Mouse (Mus musculus): ENCODE results near the gene Hsh2d.

The Hsh2d gene

DNA sequence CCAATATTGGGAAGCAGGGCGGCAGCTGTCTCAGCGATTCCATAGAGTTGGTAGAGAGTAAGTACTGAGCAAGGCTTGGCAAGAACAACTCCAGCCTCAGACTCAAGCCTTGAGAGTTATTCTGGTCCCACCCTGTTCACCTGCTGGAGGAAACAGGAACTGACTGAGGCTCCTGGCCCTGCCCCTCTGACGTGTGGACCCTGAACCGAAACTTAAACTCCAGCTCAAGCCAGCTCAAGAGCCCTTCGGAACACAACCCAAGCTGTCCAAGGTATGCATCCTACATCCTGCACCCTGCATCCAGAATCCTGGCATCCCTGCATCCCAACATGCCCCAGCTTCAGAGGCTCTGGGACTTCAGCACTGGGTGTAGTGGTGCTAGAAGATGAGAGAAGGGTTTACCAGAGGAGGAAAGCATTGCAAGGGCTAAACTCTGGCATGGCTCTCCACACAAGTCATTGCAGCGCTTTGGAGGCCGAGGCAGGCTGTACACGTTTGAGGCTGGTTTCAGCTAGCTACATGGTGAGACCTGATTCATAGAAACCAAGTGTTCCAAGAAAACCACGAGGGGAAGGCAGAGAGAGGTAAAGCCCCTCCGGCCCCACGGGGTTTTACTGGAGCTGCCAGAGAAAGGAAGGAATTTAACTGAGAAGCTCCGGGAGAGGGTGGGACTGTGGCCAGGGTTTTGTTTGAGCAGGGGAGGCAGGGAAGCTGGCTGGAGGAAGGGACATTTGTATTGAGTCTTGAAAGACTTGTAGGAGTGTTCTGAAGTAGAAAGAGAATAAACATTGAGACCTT, at the start of gene Hsh2d:
Gene Hsh2d (plus strand): TSS at position 222 of the 798 bp plus-strand sequence.
- DNase-seq (ENCODE audit: extremely low read depth, low read depth): no peak

DNA sequence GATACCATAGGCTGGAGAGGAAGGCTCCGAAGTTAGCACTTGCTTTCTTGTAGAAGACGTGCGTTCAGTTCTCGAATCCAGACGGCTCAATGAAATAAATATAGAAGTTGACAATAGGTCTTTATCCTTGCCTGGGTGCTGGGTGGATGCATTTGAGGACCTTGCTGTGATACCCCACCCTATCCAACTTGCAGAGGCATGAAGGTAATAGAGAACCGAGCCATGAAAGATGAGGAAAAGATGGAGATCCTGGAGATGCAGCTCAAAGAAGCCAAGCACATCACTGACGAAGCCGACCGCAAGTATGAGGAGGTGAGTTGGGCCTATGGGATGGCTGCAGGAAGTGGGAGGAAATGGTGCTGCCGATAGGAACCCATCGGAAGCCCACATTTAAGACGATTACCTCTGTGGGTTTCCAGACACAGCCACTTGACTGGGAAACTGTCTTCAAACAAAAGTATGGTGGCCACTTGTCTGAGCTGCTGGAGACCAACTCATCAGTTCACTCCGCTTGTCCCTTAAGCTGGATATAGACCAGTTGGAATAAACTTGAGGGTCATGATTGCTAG, 46.1 kb upstream of the Hsh2d start:
- DNase-seq (ENCODE audit: extremely low read depth, low read depth): no peak

DNA sequence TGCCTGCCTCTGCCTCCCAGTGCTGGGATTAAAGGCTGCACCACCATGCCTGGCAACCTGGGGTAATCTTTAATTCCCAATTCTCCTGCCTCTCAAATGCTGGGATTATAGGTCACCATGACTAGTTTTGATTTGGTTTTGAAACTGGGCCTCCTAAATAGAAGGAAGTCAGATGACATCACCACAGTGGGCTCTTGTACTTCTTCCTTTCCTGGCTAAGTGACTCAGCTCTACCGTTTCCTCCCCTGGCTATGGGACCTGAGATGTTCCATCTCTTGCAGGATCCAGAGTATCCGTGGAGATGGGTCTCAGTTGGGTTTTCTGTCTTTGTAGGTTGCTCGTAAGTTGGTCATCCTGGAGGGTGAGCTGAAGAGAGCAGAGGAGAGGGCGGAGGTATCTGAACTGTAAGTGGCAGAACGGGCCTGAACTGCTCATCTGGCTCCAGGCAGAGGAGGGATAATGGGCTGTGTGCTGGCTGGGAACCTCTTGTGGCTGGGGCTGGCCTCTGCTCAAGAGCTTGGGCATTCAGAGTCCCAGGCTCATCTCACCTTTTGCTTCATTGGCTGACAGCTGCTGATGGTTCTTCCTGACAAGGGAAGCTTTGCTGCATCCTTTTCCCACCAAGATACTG, 45.0 kb upstream of the Hsh2d start:
- no peak for DNase-seq (ENCODE audit: extremely low read depth, low read depth)

DNA sequence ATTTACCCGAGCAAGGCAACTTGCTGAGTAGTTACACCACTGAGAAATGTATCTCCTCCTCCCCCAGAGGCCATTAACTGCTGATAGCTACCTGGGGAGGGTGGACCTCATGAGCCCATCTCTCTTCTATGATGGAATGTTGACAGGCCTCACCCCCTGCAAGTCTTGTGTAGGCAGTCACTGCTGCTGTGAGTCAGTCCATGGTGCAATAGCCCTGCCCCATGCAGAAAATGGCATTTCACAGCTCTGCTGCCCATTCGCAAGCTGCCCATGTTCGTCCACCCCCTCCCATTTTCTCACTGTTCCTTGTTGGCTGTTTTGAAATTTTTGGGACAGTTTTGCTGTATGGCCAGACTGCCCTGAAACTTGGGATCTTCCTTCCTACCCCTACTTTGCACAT, 43.9 kb upstream of the Hsh2d start:
- no peak for DNase-seq (ENCODE audit: extremely low read depth, low read depth)

DNA sequence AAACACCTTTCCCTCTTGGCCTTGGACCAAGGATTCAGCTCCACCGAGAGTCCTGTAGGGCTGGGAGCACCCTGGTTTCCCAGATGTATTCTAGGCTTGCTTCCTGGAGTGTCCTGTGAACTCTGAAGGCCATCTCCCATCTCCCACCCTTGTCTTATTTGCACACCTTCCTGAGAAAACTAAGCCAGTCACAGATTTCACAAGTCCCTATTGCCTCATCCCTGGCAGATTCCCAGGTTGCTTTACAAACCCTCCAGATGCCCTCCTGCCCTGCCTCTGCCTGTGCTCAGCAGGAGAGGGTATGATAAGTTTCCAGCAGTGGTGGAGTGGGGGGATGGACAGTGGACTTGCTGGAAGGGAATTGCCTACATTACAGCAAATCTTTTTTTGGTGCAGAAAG, 43.4 kb upstream of the Hsh2d start:
- DNase-seq (ENCODE audit: extremely low read depth, low read depth): no peak

DNA sequence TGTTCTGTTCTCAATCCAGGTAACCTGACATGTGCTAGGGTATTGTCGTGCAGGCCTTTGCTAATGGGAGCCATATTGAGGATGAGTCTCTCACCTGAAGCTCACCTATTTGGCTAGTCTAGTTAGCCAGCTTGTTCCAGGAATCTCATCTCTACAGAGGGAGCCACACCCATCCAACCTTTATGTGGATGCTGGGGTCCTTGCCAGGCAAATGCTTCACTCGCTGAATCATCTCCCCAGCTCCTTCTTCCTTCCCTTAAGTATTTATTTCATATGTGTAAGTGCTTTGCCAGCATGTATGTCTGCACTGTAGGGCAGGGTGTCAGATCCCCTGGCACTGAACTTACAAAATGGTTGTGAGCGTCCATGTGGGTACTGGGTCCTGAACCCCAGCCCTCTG, 42.9 kb upstream of the Hsh2d start:
- DNase-seq (ENCODE audit: extremely low read depth, low read depth): no peak

DNA sequence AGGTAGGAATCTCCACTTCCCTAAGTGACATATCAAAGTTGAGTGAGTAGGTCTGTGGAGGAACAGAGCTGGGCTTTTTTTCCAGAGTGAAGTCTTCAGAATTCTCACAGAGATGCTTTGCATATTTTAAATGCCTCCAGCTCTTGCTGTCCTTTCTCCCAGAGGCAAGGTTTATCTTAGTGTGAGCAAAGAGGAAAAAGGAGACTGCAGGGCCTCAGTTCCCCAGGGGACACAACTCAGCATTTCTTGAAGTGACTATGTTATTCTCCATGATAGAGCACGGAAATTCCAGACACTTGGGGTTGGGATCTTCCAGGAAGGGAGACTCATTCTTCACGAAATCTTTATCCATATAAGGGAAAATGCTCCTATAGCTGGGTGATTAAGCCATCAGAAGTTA, 42.2 kb upstream of the Hsh2d start:
- DNase-seq (ENCODE audit: extremely low read depth, low read depth): no peak

DNA sequence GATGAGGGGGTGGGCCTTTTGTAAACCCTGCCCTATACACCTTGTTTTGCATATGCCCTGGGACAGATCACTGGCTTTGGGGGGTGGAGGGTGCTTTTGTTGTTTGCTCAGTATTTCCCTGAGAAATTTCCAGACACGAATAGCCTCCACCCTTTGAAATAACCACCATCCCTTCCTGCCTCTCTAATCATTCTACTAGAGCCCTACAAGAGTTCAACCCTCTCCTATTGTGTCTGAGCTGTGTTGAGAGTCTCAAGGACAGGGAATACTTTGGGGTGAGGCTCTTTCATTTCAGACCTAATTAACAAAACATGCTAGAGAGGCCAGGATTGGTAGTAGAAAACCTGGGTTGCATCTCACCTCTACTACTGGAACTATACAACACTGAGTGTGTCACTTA, 40.4 kb upstream of the Hsh2d start:
- no peak for DNase-seq (ENCODE audit: extremely low read depth, low read depth)

DNA sequence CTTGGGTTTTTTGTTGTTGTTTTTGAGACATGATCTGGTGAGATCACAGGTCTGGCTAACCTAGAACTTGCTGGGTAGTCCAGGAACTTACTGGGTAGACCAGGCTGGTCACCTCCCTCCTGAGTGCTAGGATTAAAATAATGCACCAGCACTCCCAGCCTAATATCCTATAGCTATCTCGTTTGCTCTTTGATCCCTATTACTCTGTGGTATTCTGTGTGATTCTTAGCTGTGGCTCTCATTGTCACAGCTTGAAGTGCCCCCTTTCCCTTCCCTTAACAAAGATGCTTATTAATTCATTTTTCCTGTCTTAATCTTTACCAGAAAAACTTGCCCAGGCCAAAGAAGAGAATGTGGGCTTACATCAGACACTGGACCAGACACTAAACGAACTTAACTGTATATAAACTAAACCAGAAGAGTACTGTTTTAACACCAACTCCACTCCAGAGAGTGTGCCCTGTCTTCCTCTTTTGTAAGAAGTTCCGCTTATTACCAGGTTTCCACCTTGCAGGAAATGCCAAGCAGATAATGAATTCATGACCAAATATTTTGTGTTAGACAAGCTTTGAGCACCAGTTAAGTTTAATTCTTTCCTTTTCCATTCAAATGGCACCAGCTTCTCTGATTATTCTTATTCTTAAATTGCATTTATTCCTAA, 37.9 kb upstream of the Hsh2d start:
- peak; percentile 87 for DNase-seq (ENCODE audit: extremely low read depth, low read depth)

DNA sequence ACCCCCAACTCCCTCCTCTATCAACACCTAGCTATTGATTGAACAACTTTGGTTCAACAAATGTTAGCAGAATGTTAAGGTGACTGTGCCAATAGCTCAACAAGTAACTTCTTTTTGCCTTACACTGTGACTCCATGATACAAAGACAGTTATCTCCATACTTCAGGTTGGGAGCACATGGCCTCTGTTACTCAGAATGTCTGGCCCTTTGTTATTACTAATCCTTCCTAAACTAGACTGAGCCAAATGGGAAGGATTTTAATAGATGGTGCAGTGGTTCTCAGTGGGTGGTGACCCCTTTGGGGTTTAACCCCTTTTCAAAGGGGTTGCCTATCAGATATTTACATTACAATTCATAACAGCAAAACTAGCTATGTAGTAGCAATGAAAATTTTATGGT, 36.1 kb upstream of the Hsh2d start:
- no peak for DNase-seq (ENCODE audit: extremely low read depth, low read depth)

DNA sequence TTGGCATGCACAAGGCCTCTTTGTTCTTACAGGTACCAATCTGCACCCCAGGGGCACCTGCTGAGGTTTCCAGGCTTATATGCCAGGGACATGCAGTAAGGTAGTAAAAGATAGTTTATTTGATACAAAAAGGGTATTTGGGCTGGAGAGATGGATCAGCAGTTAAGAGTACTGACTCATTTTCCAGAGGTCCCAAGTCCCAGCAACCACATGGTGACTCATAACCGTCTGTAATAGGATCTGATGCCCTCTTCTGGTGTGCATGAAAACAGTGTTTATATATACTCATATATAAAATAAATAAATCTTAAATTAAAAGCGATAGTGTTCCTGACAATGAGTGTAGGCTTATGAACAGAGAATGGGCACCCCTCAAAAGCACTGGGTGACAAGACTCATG, 31.3 kb upstream of the Hsh2d start:
- no peak for DNase-seq (ENCODE audit: extremely low read depth, low read depth)

DNA sequence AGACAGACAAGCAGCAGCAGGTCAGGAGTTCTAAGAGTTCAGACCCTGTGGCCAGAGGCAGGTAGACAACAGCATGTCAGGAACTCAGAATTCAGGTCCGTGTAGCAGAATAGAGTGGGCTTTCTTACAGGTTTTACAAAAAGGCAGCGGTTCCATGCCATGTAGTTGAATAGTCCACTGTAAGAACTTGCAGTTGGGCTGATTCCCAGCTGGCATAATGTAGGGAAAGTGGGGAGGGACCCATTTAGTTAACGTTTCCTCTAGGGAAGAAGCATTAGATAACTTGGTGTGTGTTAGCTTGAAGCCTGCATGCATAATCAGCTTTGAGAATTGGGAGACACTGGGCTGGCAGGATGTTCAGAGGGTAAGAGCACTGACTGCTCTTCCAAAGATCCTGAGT, 30.7 kb upstream of the Hsh2d start:
- DNase-seq (ENCODE audit: extremely low read depth, low read depth): no peak

DNA sequence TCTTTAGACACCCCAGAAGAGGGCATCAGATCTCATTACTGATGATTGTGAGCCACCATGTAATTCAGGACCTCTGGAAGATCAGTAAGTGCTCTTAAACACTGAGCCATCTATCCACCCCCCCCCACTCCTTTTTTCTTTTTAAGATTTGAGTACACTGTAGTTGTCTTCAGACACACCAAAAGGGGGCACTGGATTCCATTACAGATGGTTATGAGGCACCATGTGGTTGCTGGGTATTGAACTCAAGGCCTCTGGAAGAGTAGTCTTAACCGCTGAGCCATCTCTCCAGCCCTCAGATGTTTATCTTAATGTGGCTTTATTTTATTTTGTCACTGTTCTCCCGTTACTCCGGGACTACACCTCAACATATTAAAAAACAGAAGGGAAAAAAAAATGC, 29.4 kb upstream of the Hsh2d start:
- no peak for DNase-seq (ENCODE audit: extremely low read depth, low read depth)

DNA sequence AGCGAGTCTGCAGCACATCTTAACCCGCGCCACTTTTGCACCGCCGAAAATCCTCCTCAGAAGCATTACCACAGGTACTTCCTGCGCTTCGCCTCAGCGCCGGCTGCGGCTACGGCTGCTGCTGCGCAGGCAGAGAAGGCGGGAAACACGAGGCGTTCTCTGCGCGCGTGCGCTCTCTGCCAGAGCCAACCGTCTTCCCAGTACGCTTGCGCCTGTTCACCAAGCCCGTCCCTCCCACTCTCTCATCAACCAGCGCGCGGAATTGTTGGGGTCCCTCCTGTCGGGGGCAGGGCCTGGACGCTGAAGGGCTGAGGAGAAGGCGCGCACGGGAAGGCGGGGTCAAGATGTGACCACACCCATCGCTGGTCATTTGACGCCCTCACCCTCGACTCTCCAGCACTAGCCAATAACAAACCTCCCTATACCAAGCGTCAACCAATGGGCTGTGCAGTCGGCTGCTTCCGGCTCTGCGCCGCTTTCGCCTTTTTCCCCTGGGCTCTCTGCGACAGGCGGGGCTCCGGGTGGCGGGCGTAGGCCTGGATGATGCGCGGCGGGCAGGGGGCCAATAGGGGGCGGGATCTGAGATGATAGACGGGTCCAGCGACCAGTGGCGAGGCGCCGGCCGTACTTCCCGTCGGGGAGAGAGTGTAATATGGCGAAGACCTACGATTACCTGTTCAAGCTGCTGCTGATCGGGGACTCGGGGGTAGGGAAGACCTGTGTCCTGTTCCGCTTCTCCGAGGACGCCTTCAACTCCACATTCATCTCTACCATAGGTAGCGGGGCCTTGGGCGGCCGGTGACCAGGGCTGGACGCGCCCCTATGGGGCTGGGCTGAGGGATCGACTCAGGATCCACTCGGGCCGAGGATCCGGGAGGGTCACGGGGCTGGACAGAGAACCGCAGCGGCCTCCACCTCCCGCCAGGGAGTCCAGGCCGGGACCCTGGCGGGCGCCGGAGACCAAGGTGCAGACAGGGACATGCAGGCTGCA, 28.4 kb upstream of the Hsh2d start, which contains the start of gene Rab8a:
Gene Rab8a (plus strand): TSS at position 494 of the 991 bp plus-strand sequence.
- DNase-seq (ENCODE audit: extremely low read depth, low read depth): peak; percentile 95

DNA sequence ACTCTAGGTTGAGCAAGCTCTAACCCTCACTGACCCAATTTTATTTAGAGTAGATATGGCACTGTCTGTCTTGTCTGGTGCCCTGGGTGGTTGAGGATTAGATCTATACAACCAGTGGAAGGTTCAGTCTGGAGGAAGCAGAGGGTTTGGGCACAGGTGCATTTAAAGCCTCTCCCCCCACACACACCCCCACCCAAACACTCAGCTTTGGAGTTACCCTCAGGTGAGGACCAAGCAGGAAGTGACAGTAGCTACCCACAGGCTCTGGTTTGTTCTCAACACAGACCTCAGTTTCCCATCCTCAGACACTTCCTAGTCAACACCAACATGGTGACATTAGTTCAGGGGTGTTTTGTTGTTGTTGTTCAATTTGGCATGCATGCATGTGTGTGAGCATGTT, 26.6 kb upstream of the Hsh2d start:
- no peak for DNase-seq (ENCODE audit: extremely low read depth, low read depth)

DNA sequence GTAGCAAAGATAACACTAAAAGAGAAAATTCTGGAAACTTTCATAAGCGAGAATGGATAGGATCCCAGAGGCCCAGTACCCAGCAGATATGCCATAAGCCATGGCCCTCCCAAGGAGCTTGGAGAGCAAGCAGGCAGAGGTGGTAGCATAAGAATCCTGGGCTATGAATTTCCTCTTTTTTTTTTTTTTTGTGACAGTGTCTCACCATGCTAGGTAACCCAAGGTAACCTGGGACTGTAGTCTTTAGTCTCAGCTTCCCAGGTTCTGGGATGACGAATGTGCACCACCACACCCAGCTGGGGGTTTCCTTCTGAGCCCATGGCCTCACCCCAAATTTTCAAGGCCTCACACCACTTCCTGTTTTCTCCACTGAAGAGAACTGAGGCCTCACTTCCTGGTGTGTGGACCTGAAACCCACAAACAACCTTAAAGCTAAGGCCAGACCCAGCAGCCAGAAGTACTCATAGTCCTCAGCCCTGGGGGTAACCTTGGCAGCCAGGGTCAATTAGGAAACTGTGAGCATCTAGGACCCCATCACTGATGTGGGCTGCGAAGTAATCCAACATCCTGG, 20.3 kb upstream of the Hsh2d start:
- DNase-seq (ENCODE audit: extremely low read depth, low read depth): peak; percentile 76

DNA sequence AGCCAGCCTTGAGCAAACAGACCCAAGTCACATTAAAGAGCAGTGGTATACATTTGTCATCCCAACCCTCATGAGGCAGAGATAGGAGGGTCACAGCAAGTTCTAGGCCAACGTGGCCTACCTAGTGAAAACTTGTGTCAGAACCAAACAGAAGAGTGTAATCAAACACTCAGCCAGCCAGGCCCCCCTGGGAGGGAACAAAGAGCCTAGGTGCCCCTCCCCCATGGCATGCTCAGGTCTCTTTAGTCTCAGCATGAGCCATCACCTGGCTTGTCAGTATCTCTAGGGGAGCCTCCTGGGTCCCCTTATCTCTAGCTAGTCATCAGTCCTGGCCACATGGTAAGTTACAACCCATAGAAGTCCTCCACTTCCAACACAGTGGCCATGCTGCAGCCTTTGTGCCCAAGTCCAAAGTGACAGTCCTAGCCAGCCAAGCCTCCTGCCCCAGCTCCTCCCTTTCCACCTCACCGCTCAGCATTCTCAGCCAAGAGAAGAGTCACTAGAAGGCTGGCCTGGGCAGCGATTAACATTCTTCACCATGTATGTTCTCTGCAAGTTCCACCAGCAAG, 19.7 kb upstream of the Hsh2d start:
- DNase-seq (ENCODE audit: extremely low read depth, low read depth): no peak

DNA sequence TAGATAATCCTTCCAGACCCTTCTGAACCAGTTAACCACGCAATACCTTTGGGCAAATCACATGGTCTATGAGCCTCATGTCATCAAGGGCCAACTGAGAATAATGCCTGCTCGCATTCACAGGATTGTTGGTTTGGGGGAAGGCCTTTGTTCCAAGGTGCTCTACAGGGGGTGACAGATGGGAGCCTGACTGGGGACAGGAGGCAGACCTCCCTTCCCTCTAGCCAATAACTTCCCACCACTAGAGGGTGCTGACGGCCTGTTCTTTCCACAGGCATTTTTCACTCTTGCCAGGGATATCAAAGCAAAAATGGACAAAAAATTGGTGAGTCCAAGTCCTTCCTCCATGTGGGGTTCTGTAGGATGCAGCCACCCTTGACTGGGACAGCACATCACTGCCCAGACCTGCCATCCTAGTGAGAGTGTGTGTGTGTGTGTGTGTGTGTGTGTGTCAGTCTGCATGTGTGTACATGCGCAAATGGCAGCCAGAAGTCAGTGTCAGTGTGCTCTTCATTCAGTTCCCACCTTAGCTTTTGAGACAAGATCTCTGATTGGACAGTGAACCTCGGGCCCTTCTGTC, 12.0 kb upstream of the Hsh2d start:
- DNase-seq (ENCODE audit: extremely low read depth, low read depth): no peak

DNA sequence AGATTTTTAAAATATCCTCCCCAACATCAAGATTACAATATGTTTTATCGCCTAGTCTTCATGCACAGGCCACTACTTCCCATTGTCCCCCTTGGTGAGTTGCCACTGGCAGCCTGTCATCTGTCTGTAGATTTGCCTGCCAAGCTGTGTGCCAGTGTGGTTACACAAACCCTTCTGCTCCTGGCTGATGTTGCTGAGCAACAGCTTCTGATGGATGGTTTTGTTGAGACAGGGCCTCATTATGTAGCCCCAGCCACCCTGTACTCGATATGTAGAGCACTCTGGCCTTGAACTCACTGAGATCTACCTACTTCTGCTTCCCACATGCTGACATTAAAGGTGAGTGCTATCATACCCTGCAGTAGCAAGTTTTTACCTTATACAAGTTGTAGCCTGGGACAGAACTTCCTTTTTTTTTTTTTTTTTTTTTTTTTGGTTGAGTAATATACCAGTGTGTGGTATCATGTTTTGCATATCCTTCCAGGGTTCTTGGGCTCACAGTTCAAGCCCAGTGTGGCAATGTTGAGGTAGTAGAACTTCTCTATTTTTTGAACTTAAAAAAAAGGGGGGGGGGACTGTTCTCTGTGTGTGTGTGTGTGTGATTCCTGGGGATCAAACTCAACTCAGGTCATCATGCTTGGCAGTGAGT, 5.8 kb upstream of the Hsh2d start:
- DNase-seq (ENCODE audit: extremely low read depth, low read depth): peak; percentile 71

All from MEL-GATA-1-ER (cell line).